Mouse (Mus musculus) hindbrain, postnatal 0 days (tissue): ENCODE results near the gene Tmem150c. TPM values are rescaled to one million over a fixed set of nuclear protein-coding genes. Genes with fewer than 3 reads are reported as not detected.

ENCODE experiments used
- ATAC-seq: fragments of 200-750 bp; cut with Nextera tagmentation; 2 replicates; pipeline ENCODE4 v1.8.0; 2017; ENCODE audit warnings: mild to moderate bottlenecking, moderate TSS enrichment, moderate library complexity
- DNase-seq: peaks from one replicate; pipeline ENCODE4 v3.0.0-alpha.2; 2015; ENCODE audit warnings: low spot score
- H3K27ac ChIP-seq: fragments of 300-500 bp; sonication (generic); 2 replicates; pipeline ENCODE4 v1.5.1; 2014; ENCODE audit warnings: mild to moderate bottlenecking
- H3K27me3 ChIP-seq: fragments of 300-500 bp; sonication (generic); 2 replicates; pipeline ENCODE4 v1.6.1; 2014; ENCODE audit warnings: low read length, mixed read lengths; ENCODE audit not compliant: insufficient read depth
- H3K36me3 ChIP-seq: fragments of 300-500 bp; sonication (generic); 2 replicates; pipeline ENCODE4 v1.6.1; 2014; ENCODE audit warnings: low read length, mixed read lengths; ENCODE audit not compliant: insufficient read depth
- H3K4me1 ChIP-seq: fragments of 300-500 bp; sonication (generic); 2 replicates; pipeline ENCODE4 v1.6.1; 2014; ENCODE audit warnings: antibody characterized with exemption, low read length, mixed read lengths; ENCODE audit not compliant: insufficient read depth
- H3K4me2 ChIP-seq: fragments of 300-500 bp; sonication (generic); 2 replicates; pipeline ENCODE4 v1.6.1; 2014; ENCODE audit warnings: low read depth, mild to moderate bottlenecking, low read length, moderate library complexity, mixed read lengths
- H3K4me3 ChIP-seq: fragments of 300-500 bp; sonication (generic); 2 replicates; pipeline ENCODE4 v1.5.1; 2014; ENCODE audit warnings: low read length
- H3K9ac ChIP-seq: fragments of 300-500 bp; sonication (generic); replicated peaks from 2 replicates; pipeline ENCODE4 v1.6.1; 2014; ENCODE audit warnings: mild to moderate bottlenecking, low read length, moderate library complexity, mixed read lengths
- H3K9me3 ChIP-seq: fragments of 300-500 bp; sonication (generic); 2 replicates; pipeline ENCODE4 v1.6.1; 2016; ENCODE audit warnings: low read length, mixed read lengths
- CTCF ChIP-seq: IDR thresholded peaks from 2 replicates; pipeline ENCODE4 v1.5.1; 2016; ENCODE audit warnings: antibody characterized with exemption, control low read depth, low read depth
- WGBS: fragments of 180-500 bp; shearing (Covaris S2); extraction: QIAGEN DNeasy Blood & Tissue Kit; methylation state at CpG from one replicate; pipeline ENCODE4 v1.1.7; 2014; 5-methylcytosine and 5-hydroxymethylcytosine counted together
- polyA plus RNA-seq: library from polyadenylated mRNA; unstranded; fragments of >200 nt; fragmentation: Nextera tagmentation; extraction: Ambion mirVana; gene quantifications from 2 replicates; pipeline ENCODE4 v1.2.1, GENCODE M21; 2015
- total RNA-seq: library from RNA; depleted of rRNA; stranded (reverse); fragments of >200 nt; gene quantifications from 2 replicates; pipeline ENCODE4 v1.2.3, GENCODE M21; 2014; rRNA removed

Gene Tmem150c
- total RNA-seq, result 48.6 and 59.5 TPM in 2 replicates
- polyA plus RNA-seq, result 32.7 and 33.5 TPM in 2 replicates

DNA sequence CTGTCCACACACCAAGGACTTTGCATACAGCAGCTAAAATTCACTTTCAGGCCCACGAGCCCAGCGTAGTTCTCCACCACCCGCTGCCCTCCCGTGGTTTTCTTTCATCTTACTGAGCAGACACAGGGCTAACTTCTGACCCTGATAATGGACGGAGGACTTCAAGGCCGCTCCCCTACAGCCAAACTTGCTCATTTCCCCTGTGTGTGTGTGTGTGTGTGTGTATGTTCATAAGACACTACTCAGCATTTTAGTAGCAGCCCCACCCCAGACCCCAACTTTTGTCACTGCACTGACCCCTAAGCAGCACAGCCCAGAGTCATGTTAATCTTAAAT, at the start of gene Tmem150c:
Gene Tmem150c (minus strand): TSS at position 171 of the 336 bp plus-strand sequence.
- Histone ChIP-seq H3K4me2 (peak within 1 kb of the TSS; percentile 65), H3K27ac (peak within 1 kb of the TSS; percentile 78), H3K9ac (peak within 1 kb of the TSS; percentile 68), H3K9me3 (no peaks in the 10 kb centered on the region), H3K36me3 (no peaks in the 10 kb centered on the region), H3K4me1 (no peaks in the 10 kb centered on the region), H3K4me3 (peak within 1 kb of the TSS; percentile 55), H3K27me3 (no peaks in the 10 kb centered on the region)
- ATAC-seq, result peak; percentile 41
- WGBS, result 5% methylated on average over 6 of the region's 6 CpGs
- DNase-seq, result no peak
- no peak for TF ChIP-seq CTCF

DNA sequence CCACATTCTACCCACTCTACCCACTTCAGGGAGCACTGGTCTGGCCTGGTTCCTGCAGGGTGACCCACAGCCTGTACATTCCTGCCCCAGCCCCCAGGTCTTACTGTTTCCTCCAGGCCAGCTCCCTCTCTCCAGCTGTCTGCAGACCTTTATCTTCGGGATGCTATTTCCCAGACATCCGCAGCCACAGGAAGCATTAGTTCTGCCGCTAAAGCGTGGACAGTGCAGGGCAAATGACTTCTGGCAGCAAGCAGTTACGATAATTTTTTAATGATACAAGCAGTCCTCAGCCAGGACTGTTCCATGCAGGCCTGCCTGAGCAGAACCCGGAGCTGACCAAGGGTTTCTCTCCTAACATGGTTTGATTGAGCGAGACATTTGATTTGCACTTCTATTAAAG, 49.5 kb upstream of the Tmem150c start:
- WGBS, result 67% methylated on average over 7 of the region's 7 CpGs
- H3K9ac ChIP-seq, result no peak overlapping the region
- H3K4me2 ChIP-seq, result no peak overlapping the region
- H3K4me1 ChIP-seq, result no peaks in the 10 kb centered on the region
- no peak for TF ChIP-seq CTCF
- no peaks in the 10 kb centered on the region for H3K27me3 ChIP-seq
- H3K36me3 ChIP-seq, result no peaks in the 10 kb centered on the region
- no peaks in the 10 kb centered on the region for H3K9me3 ChIP-seq
- no peak overlapping the region for H3K4me3 ChIP-seq
- no peak for ATAC-seq
- H3K27ac ChIP-seq, result no peak overlapping the region
- DNase-seq, result no peak

DNA sequence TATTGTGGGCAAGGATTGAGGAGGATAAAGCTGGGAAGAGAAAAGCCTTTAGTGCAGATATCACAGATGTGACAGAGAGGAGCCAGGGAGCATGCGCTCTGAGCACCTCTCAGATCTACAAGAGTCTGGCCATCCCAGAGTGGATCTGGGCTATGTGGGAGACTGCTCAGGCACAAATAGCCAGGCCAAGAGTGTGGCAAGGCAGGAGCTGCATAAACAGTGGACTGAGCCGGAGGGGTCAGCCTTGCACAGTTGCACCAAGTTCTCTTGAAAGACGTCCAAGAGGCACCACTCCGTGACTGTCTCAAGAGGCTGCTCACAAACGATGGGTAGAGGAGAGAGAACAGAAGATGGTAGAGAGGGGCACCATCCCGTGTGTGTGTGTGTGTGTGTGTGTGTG, 47.1 kb upstream of the Tmem150c start:
- DNase-seq, result no peak
- H3K9ac ChIP-seq, result no peak overlapping the region
- H3K9me3 ChIP-seq, result no peaks in the 10 kb centered on the region
- 56% methylated on average over 6 of the region's 6 CpGs for WGBS
- H3K4me1 ChIP-seq, result no peaks in the 10 kb centered on the region
- no peak for TF ChIP-seq CTCF
- ATAC-seq, result 0 out of 2 replicates have a peak, but pooled peaks have one; percentile 11
- no peak overlapping the region for H3K4me2 ChIP-seq
- no peaks in the 10 kb centered on the region for H3K36me3 ChIP-seq
- H3K4me3 ChIP-seq, result no peak overlapping the region
- H3K27me3 ChIP-seq, result no peaks in the 10 kb centered on the region
- no peak overlapping the region for H3K27ac ChIP-seq

DNA sequence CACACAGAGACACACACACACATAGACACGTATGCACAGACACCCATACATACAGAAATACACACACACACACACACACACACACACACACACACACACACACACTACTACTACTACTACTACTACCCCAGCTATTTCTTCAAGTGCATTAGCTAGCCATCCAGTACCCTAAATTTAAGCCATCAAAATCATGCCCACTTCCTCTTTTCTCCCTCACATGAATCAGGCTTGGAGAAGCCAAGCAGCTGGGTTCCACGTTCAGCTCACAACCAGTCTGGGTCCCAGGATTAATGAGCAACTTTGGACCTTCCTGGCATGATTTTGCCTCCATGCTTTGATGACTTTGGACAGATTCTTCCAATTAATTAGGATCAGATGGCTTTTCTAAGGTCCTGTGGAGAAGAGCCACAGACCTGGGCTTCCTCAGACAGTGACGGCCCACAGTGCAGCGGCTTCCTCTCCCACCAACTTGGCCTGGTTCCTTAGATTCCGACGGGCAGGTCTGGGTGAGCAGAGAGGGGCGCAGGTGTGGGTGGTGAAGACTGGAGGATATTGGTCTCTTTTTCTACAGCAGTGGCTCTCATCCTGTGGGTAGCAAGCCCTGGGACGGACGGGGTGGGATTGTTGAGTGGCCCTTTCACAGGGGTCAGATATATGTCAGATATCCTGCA, 46.0 kb upstream of the Tmem150c start:
- ATAC-seq (peak; percentile 42; the same call in 1 of the 2 replicates), DNase-seq (peak; percentile 52)
- no peak overlapping the region for H3K4me3 ChIP-seq
- H3K36me3 ChIP-seq, result no peaks in the 10 kb centered on the region
- H3K27me3 ChIP-seq, result no peaks in the 10 kb centered on the region
- H3K9ac ChIP-seq, result no peak overlapping the region
- WGBS, result 73% methylated on average over 9 of the region's 9 CpGs
- peaks cover 4% of the 10 kb centered on the region; the same call in 1 of the 2 replicates for H3K4me1 ChIP-seq
- H3K4me2 ChIP-seq, result no peak overlapping the region
- H3K9me3 ChIP-seq, result no peaks in the 10 kb centered on the region
- no peak overlapping the region for H3K27ac ChIP-seq
- TF ChIP-seq CTCF, result no peak

DNA sequence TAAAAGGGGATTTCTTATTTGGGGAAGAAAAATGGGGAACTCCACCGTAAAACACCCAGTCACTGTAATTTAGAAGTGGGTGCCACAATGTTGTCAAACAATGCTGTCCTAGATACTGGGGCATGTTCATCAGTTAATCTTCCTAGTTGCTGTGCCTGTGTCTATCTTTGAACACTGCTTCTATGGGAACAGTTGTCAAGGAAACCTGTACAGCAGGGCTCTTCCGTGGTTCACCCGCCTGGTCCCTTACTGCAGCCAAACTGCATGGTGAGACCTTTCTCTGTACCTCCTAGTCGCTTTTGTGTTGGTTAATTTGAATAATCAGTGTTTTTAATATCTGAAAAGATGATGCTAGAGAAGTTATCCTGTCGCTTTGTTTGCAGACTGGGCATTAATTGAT, 41.2 kb upstream of the Tmem150c start:
- DNase-seq (peak; percentile 84), ATAC-seq (peak; percentile 83)
- H3K9ac ChIP-seq, result no peak overlapping the region
- no peak for TF ChIP-seq CTCF
- WGBS, result 26% methylated on average over 5 of the region's 5 CpGs
- H3K4me3 ChIP-seq, result no peak overlapping the region
- no peaks in the 10 kb centered on the region for H3K36me3 ChIP-seq
- H3K27ac ChIP-seq, result peak overlapping the region; percentile 26; the same call in 1 of the 2 replicates
- no peak overlapping the region for H3K4me2 ChIP-seq
- no peaks in the 10 kb centered on the region for H3K9me3 ChIP-seq
- H3K27me3 ChIP-seq, result no peaks in the 10 kb centered on the region
- H3K4me1 ChIP-seq, result peaks cover 8% of the 10 kb centered on the region

DNA sequence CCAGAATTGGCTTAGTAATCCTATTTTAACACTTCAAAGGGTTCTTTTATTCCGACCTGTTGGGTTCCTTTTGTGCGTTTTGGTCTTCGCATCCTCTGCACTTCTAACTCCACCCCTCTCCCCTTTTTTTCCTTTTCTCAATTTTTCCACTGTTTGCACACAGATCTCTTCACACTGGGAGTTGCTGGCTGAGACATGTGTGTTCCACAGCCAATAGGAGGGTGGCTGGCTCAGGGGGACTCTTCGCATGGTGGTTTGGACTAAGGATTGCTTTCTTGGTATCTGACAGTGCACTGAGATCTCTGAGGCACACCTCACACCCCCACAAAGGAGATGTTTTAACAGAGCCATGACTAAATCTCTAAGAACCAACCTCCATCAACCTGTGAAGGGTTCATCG, 40.7 kb upstream of the Tmem150c start:
- no peaks in the 10 kb centered on the region for H3K27me3 ChIP-seq
- H3K27ac ChIP-seq, result no peak overlapping the region
- TF ChIP-seq CTCF, result no peak
- H3K4me2 ChIP-seq, result no peak overlapping the region
- no peaks in the 10 kb centered on the region for H3K9me3 ChIP-seq
- H3K4me1 ChIP-seq, result peaks cover 8% of the 10 kb centered on the region
- H3K4me3 ChIP-seq, result no peak overlapping the region
- H3K36me3 ChIP-seq, result no peaks in the 10 kb centered on the region
- peak; percentile 45 for DNase-seq
- H3K9ac ChIP-seq, result no peak overlapping the region
- ATAC-seq, result peak; percentile 72; the same call in 1 of the 2 replicates
- 38% methylated on average over 5 of the region's 5 CpGs for WGBS
